Mouse (Mus musculus): Measurements from ENCODE around the gene Gm7168. TPM values are rescaled to one million over a fixed set of nuclear protein-coding genes. Genes with fewer than 3 reads are reported as not detected.

The Gm7168 gene
- total and polyA plus RNA-seq, 3 experiments: not detected

- Histone ChIP-seq H3K27ac (ENCODE audit: insufficient read depth, low read depth) (no peak overlapping the region), H3K9ac (ENCODE audit: insufficient read depth, low read depth) (no peak overlapping the region), H3K36me3 (replicated peaks in 1 of 2; ENCODE audit: control insufficient read depth in 1 of 2, insufficient read depth in 1 of 2, low read length in 1 of 2) (no peaks in the 10 kb centered on the region), H3K9me3 (replicated peaks; ENCODE audit: low read length) (no peaks in the 10 kb centered on the region), H3K4me2 (ENCODE audit: insufficient read depth, low read depth, poor library complexity, severe bottlenecking) (no peak overlapping the region), H3K4me3 (replicated peaks in 1 of 3; ENCODE audit: low read depth in 2 of 3, low read length in 2 of 3, poor library complexity in 1 of 3) (no peak overlapping the region), H3K79me2 (replicated peaks; ENCODE audit: control insufficient read depth, extremely low read depth, insufficient read depth, poor library complexity, severe bottlenecking) (no peaks in the 10 kb centered on the region), H3K4me1 (ENCODE audit: control insufficient read depth in 1 of 2, insufficient read depth in 2 of 2) (no peaks in the 10 kb centered on the region), H3K27me3 (replicated peaks) (no peaks in the 10 kb centered on the region)
- in situ Hi-C loops (cut with MboI; ENCODE audit: low pct_ligation_motif_present, low pct_unique_long_range_greater_than_20kb, low sequenced_read_pairs): no loop called here
- TF ChIP-seq POLR2A (IDR thresholded peaks at IDR 0.05; ENCODE audit: low read depth, low read length): no peak
- no peak for TF ChIP-seq MEF2A (IDR thresholded peaks at IDR 0.05; ENCODE audit: borderline replicate concordance, low read depth, low read length)
- no peak for TF ChIP-seq KAT2A (IDR thresholded peaks at IDR 0.05; ENCODE audit: insufficient replicate concordance, low read length)
- no peak for TF ChIP-seq CTCF (conservative IDR thresholded peaks at IDR 0.05 in 1 of 2, IDR thresholded peaks at IDR 0.05 in 1 of 2; ENCODE audit: low read depth in 2 of 2, low read length in 2 of 2)
- TF ChIP-seq SIN3A (IDR thresholded peaks at IDR 0.05; ENCODE audit: low read length): no peak
- TF ChIP-seq EP300 (IDR thresholded peaks at IDR 0.05; ENCODE audit: low read length): no peak
- TF ChIP-seq UBTF (IDR thresholded peaks at IDR 0.05; ENCODE audit: low read depth, low read length): no peak
- no peak for TF ChIP-seq JUND (conservative IDR thresholded peaks at IDR 0.05; ENCODE audit: low read depth, low read length)
- TF ChIP-seq E2F4 (IDR thresholded peaks at IDR 0.05; ENCODE audit: insufficient replicate concordance, low read depth, low read length): no peak
- no peak for TF ChIP-seq ZKSCAN1 (IDR thresholded peaks at IDR 0.05; ENCODE audit: borderline replicate concordance, low read depth, low read length)
- TF ChIP-seq MXI1 (IDR thresholded peaks at IDR 0.05; ENCODE audit: low read depth, low read length): no peak
- no peak for TF ChIP-seq NELFE (IDR thresholded peaks at IDR 0.05; ENCODE audit: low read depth, low read length)
- no peak for DNase-seq (ENCODE audit: extremely low read depth)
- dilution Hi-C loops (cut with MboI; ENCODE audit: extremely low pct_ligation_motif_present, extremely low pct_unique_long_range_greater_than_20kb, low sequenced_read_pairs): no loop called here
These were observed 33.6 kb upstream of the Gm7168 start for GRCm38 (mm10) chr17:13914531-13914930.

- Histone ChIP-seq H3K9me3 (replicated peaks; ENCODE audit: low read length) (no peaks in the 10 kb centered on the region), H3K4me3 (replicated peaks in 1 of 3; ENCODE audit: low read depth in 2 of 3, low read length in 2 of 3, poor library complexity in 1 of 3) (no peak overlapping the region), H3K4me1 (ENCODE audit: control insufficient read depth in 1 of 2, insufficient read depth in 2 of 2) (no peaks in the 10 kb centered on the region; a peak in 1 of 4 replicates), H3K4me2 (ENCODE audit: insufficient read depth, low read depth, poor library complexity, severe bottlenecking) (no peak overlapping the region), H3K36me3 (replicated peaks in 1 of 2; ENCODE audit: control insufficient read depth in 1 of 2, insufficient read depth in 1 of 2, low read length in 1 of 2) (no peaks in the 10 kb centered on the region), H3K79me2 (replicated peaks; ENCODE audit: control insufficient read depth, extremely low read depth, insufficient read depth, poor library complexity, severe bottlenecking) (no peaks in the 10 kb centered on the region), H3K27me3 (replicated peaks) (no peaks in the 10 kb centered on the region), H3K9ac (ENCODE audit: insufficient read depth, low read depth) (no peak overlapping the region), H3K27ac (ENCODE audit: insufficient read depth, low read depth) (no peak overlapping the region)
- DNase-seq (ENCODE audit: extremely low read depth): no peak
- no peak for TF ChIP-seq KAT2A (IDR thresholded peaks at IDR 0.05; ENCODE audit: insufficient replicate concordance, low read length)
- TF ChIP-seq ZMIZ1 (IDR thresholded peaks at IDR 0.05; ENCODE audit: low read depth, low read length): no peak
- TF ChIP-seq CTCF (conservative IDR thresholded peaks at IDR 0.05 in 1 of 2, IDR thresholded peaks at IDR 0.05 in 1 of 2; ENCODE audit: low read depth in 2 of 2, low read length in 2 of 2): no peak
- TF ChIP-seq TBP (conservative IDR thresholded peaks at IDR 0.05; ENCODE audit: low read depth, low read length): no peak
- no peak for TF ChIP-seq E2F4 (IDR thresholded peaks at IDR 0.05; ENCODE audit: insufficient replicate concordance, low read depth, low read length)
- TF ChIP-seq MEF2A (IDR thresholded peaks at IDR 0.05; ENCODE audit: borderline replicate concordance, low read depth, low read length): no peak
- TF ChIP-seq GABPA (IDR thresholded peaks at IDR 0.05; ENCODE audit: insufficient replicate concordance, low read depth, low read length): no peak
- TF ChIP-seq HCFC1 (IDR thresholded peaks at IDR 0.05; ENCODE audit: low read depth, low read length): no peak
- no peak for TF ChIP-seq PAX5 (IDR thresholded peaks at IDR 0.05; ENCODE audit: low read length)
- no peak for TF ChIP-seq JUN (IDR thresholded peaks at IDR 0.05; ENCODE audit: insufficient read depth, low read depth, low read length)
- TF ChIP-seq IRF4 (IDR thresholded peaks at IDR 0.05; ENCODE audit: low read depth, low read length): no peak
- in situ Hi-C loops (cut with MboI; ENCODE audit: low pct_ligation_motif_present, low pct_unique_long_range_greater_than_20kb, low sequenced_read_pairs): no loop called here
- dilution Hi-C loops (cut with MboI; ENCODE audit: extremely low pct_ligation_motif_present, extremely low pct_unique_long_range_greater_than_20kb, low sequenced_read_pairs): no loop called here
These were observed 27.4 kb upstream of the Gm7168 start for GRCm38 (mm10) chr17:13920771-13921170.

Data from CH12.LX (cell line).